Mouse (Mus musculus) naive thymus-derived CD4-positive, alpha-beta T cell, adult 2 months (primary cell): ENCODE results near the gene Gm20458.
A peak's percentile ranks its signal among the peaks of the same experiment; 100 is the strongest.

Source experiments
- DNase-seq: peaks from one replicate; pipeline ENCODE4 v3.0.0-alpha.2; 2011; ENCODE audit warnings: low read depth

Gene Gm20458

DNA sequence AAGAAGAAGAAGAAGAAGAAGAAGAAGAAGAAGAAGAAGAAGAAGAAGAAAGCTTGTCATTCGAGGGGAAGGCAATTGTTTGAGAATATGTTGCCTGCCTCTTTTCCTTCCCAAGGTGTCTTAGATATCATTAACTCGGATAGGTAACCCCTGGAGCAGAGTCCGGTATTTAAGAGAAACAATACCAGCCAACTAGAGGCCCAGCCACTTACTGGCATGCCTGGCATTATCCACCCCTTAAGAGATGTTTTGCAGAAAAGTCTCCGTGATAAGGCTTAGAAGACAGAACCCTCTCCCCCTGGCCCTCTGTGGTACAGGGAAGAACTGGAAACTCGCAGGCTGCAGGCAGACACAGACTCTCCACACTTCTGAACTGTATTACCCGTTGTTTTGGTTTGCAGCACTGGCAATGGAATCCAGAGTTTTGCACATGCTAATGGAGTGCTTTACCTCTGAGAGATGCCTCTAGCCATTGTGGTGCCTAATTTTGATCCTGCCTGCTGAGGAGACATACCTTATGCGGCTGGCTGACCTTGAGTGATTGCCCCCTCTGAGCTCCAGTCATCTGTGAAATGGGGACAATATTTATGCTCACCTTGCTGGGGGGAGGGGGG, 6.8 kb upstream of the Gm20458 start:
- no peak for DNase-seq

- DNase-seq = no peak
Observed at GRCm38 (mm10) chr2:164454846-164455245, 5.9 kb upstream of the Gm20458 start.

- no peak for DNase-seq
Observed at GRCm38 (mm10) chr2:164455421-164456190, 5.2 kb upstream of the Gm20458 start.

DNA sequence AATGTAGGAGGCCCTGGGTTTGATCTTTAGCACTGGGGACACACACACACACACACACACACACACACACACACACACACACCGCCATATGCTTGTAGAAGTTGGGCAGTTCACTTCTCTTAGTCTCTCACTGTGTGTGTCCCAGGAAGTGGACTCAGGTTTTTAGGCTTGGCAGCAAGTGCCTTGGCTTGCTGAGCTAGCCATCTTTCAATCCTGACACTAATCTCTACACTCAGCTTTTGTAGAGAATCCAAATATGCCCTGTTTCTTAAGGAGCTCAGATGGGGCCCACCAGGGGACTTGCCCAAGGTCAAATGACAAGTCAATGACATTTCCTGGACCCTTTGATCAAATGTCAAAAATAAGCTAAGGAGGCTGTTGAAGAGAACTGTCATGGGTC, 4.4 kb upstream of the Gm20458 start:
- DNase-seq = no peak

DNA sequence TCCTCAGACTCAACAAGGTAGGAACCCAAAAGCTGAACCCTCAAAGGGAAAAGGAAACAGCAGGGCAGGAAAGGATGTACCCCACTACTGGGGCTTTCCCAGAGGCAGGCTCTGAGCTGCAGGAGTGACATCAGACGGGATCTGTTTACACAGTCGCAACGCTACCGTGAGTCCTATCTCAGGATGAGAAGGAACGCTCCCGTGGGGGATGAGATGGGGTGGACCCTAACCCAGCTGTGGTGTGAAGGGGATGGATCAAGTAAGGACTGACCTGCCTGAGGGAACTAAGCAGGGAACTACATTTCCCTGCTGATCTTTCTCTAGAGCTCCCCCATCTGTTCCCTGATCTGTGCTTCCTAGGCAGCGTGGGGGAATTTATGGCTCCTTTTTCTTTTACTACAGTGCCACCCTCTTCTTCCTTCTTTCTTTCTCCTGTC, 3.9 kb upstream of the Gm20458 start, which contains the start of gene Sys1:
TSS of gene Sys1 (plus strand) at position 101 of the 437 bp plus-strand sequence.
- peak; percentile 36 for DNase-seq

GRCm38 (mm10) chr2:164457942-164458341, 2.8 kb upstream of the Gm20458 start:
- no peak for DNase-seq

DNA sequence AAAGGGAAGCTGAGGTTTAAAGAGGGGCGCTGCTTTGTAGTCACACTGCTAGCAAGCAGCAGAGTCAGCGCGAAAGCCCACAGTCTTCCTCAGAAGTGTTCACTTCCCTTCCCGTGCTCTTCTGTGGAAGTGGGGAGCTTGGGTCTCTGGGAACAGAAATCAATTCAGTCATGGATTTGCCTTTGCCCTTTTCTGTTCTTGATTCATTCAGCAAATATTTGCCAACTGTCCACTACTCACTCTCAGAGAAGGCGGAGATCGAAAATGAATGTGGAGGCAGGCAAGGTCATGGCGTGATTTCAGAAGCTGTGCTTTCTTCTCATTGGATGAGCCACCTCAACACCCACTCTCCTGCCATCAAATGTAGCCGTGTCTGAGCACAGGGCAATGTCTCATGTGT, 2.2 kb upstream of the Gm20458 start:
- DNase-seq = no peak

DNA sequence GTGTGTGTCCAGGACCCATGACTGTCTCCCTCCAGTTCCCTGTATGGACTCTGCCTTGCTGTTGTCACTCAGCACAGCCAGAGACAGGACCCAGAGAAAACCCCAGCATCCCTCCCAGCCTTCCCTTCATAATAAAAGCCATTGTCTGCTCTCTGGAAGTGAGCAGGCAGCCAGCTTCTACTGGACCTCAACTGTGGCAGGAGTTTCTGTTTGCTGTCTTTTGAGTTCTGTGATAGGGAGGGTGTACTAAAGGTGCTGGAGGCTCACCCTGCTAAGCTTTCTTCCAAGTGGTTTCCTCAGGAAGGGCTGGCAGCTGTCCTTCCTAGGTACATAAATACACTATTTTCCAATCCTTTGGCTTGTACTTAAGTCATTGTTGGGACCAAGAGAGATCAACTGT, 4.4 kb downstream of the Gm20458 start:
- DNase-seq = no peak

- DNase-seq = no peak
Observed at GRCm38 (mm10) chr2:164466787-164467186, 6.0 kb downstream of the Gm20458 start.

GRCm38 (mm10) chr2:164470254-164470653, 9.5 kb downstream of the Gm20458 start:
- peak; percentile 77 for DNase-seq

DNA sequence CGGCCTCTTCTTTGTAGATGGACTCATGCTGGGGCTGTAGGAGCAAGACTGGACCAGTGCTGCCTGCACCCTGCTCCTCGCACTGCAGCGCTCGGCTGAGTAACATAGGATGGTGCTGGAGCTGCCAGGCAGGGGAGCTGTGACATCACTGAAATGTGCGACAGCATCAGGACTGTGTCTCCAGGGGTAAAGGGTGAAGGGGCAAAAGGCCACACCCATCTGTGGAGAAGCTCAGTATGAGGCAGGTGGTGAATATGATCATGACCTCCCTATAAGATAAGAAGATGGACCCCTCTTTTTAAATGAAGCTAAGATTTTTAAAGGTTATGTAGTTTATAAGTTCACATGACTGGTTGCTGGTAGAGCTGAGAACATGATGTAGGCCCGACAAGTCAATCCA, 12.9 kb downstream of the Gm20458 start, which contains the start of gene Trp53tg5:
TSS of gene Trp53tg5 (minus strand) at position 101 of the 400 bp plus-strand sequence.
- DNase-seq = no peak

DNA sequence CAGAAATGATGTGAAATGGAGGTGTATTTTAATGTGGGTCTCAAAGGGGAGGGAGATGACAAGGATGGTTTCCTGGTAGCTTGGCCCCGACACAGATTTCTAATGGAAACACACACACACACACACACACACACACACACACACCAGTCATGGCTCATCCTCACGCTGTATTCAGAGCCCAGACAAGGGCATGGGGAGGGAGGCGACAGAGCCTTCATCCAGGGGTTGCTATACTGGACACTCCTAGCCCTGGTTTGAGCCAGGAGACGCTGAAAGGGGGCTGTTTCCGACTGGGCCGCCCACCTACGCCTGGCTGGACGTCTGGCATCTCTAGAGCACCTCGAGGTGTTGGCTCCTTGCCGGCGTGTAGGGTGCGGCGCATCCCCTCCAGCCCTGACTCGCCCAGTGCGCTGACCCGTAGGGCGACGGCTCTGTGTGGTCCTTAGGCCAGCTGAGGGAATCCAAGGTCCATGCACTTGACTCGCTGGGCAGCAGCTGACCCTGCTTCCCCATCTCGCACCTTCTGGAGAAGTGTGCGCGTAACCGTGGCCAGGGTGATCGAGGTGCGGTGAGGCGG, 25.0 kb downstream of the Gm20458 start, which contains the start of gene Dbndd2:
TSS of gene Dbndd2 (plus strand) at position 426 of the 577 bp plus-strand sequence.
- no peak for DNase-seq

- DNase-seq = peak; percentile 44
Observed at GRCm38 (mm10) chr2:164486258-164487114, 25.7 kb downstream of the Gm20458 start.

- DNase-seq = no peak
Observed at GRCm38 (mm10) chr2:164487115-164487527, 26.4 kb downstream of the Gm20458 start.

DNA sequence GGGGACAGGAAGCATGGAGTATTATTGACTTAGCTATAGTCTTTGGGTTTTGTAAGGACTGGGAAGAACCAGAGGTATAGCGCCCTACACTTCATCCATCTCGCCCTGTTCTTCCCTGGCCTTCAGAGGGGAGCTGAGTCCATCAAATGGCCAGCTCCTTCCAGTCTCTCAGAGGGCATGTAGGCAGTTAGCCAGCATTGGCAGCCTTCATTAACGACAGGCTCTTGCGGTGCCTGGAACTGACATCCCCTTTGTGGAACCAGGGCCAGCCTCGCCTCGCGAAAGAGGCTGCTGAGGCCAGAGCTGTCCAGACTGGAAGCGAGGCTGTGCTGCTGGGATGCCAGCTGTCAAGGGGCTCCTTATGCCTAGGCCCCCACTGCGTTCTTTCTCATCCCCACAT, 27.0 kb downstream of the Gm20458 start:
- no peak for DNase-seq

DNA sequence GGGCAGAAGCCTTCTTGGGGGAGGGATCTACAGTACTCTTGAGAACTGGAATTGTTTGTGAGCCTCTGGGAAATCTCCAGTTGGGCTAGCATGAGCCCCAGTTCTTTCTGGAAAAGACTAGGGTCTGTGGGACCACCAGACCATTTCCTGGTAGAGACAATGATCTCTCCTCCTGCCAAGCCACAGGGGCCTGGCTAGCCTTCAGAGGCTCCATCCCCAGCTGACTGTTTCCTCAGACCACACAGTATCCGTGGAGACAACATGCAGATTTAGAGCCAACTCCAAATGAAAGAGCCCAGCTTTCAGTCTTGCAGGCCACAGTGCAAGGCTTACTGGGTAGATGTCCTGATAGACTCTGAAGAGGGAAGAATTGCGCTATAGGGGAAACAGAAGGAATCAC, 33.4 kb downstream of the Gm20458 start:
- DNase-seq = no peak

GRCm38 (mm10) chr2:164496331-164496730, 35.6 kb downstream of the Gm20458 start:
- DNase-seq = no peak

GRCm38 (mm10) chr2:164496847-164497690, 36.3 kb downstream of the Gm20458 start, which contains the start of gene Pigt:
Gene Pigt, plus strand, starts transcription at chr2:164497520.
- peak; percentile 83 for DNase-seq

DNA sequence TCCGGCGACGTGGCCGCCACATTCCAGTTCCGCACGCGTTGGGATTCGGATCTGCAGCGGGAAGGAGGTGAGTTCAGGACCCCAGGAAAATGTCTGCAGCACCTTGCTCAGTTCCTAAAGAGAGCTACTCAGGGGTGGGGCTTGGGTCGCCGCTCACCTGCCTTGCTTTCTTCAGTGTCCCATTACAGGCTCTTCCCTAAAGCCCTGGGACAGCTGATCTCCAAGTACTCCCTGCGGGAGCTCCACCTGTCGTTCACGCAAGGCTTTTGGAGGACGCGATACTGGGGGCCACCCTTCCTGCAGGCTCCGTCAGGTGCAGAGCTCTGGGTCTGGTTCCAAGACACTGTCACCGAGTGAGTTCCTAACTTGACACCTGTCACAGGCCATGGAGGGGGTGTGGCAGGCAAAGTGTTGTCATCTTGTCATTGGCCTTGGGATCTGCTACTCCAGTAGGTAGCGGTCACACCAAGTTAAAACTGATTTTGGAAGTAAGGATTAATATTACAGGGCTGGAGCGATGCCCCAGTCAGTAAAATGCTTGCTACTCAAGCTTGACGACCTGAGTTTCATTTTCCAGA, 37.0 kb downstream of the Gm20458 start:
- DNase-seq = no peak

- no peak for DNase-seq
Observed at GRCm38 (mm10) chr2:164499317-164499716, 38.5 kb downstream of the Gm20458 start.

GRCm38 (mm10) chr2:164500511-164500910, 39.7 kb downstream of the Gm20458 start:
- no peak for DNase-seq
